Mouse (Mus musculus): ENCODE measurements at regions not wholly inside any gene's neighbourhood (a gene's known extent, or its start where the extent isn't known, plus 50 kb on each side); places are given as distances from the start of the nearest gene placed in this dataset.

DNA sequence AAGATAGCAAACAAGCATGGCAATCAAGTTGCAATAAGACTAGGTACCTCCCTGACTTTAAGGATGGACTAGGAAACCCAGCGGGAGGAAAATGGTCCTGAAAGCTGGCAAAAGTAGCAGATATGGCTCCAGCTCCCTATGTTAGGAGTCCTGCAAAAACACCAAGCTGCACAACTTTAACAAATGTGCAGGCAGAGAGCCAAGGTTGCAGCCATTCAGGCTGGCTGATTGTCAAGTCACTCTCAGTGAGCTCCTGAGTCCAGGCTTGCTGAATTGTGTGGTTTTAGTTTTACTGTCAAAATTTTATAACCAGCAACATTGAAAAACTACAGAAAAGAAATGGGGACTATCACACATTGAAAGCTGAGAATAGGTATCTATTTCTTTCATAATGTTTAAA, 1122.8 kb upstream of the Slc10a2 start:
- Histone ChIP-seq H3K4me2 (ENCODE audit: low read depth) (no peak overlapping the region), H3K4me3 (no peak overlapping the region), H3ac (ENCODE audit: control insufficient read depth, insufficient read length) (no peak overlapping the region), H3K27me3 (ENCODE audit: control insufficient read depth, insufficient read depth, insufficient read length) (no peaks in the 10 kb centered on the region), H3K36me3 (ENCODE audit: control insufficient read depth, insufficient read depth) (no peaks in the 10 kb centered on the region), H3K79me2 (ENCODE audit: control insufficient read depth, insufficient read depth) (no peaks in the 10 kb centered on the region)
- TF ChIP-seq TCF3 (IDR thresholded peaks at IDR 0.05; ENCODE audit: insufficient read length, low read depth): no peak
- TF ChIP-seq SRF (IDR thresholded peaks at IDR 0.05; ENCODE audit: control insufficient read depth, insufficient read length, low read depth): no peak
- no peak for TF ChIP-seq E2F4 (IDR thresholded peaks at IDR 0.05; ENCODE audit: insufficient read depth)
- TF ChIP-seq MAX (IDR thresholded peaks at IDR 0.05; ENCODE audit: low read depth): no peak
- TF ChIP-seq REST (IDR thresholded peaks at IDR 0.05; ENCODE audit: insufficient read depth, insufficient read length): no peak
- no peak for TF ChIP-seq USF1 (IDR thresholded peaks at IDR 0.05; ENCODE audit: low read depth)
- no peak for TF ChIP-seq POLR2A (IDR thresholded peaks at IDR 0.05; ENCODE audit: insufficient read length, low read depth)
- TF ChIP-seq MYOD1 (IDR thresholded peaks at IDR 0.05; ENCODE audit: control insufficient read depth in 1 of 3, insufficient read length in 2 of 3, low read depth in 2 of 3): no peak
- no peak for TF ChIP-seq POLR2AphosphoS2 (IDR thresholded peaks at IDR 0.05; ENCODE audit: insufficient read length, low read depth)
- TF ChIP-seq CEBPB (IDR thresholded peaks at IDR 0.05; ENCODE audit: insufficient read depth, poor library complexity, severe bottlenecking): no peak
- no peak for TF ChIP-seq TCF12 (IDR thresholded peaks at IDR 0.05; ENCODE audit: insufficient read depth, poor library complexity, severe bottlenecking)
- no peak for TF ChIP-seq MYOG (IDR thresholded peaks at IDR 0.05; ENCODE audit: control insufficient read depth in 1 of 3, insufficient read depth in 1 of 3, insufficient read length in 2 of 3, low read depth in 2 of 3)

DNA sequence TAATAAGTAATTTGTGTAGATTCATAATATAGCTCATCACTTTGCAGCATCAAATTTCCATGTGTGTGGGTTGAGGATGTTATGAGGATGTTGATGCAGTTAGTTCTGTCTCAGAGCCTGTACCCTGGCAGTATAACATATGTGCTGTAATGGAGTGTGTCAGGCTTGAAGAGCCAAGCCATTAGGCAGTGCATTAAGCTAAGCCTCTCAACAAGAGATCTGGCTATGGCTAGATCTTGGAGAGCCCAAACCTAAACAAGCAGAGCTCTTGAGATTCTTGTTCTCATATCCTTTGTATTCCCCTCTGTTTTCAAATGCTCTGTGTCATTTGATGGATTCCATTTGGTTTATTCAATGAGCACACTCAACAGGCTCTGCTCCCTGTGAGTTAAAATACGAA, 1120.0 kb upstream of the Slc10a2 start:
- Histone ChIP-seq H3K79me2 (ENCODE audit: control insufficient read depth, insufficient read depth) (no peaks in the 10 kb centered on the region), H3K4me3 (no peak overlapping the region), H3K4me2 (ENCODE audit: low read depth) (no peak overlapping the region), H3K36me3 (ENCODE audit: control insufficient read depth, insufficient read depth) (no peaks in the 10 kb centered on the region), H3K27me3 (ENCODE audit: control insufficient read depth, insufficient read depth, insufficient read length) (no peaks in the 10 kb centered on the region), H3ac (ENCODE audit: control insufficient read depth, insufficient read length) (no peak overlapping the region)
- TF ChIP-seq MAX (IDR thresholded peaks at IDR 0.05; ENCODE audit: low read depth) (no peak), SRF (IDR thresholded peaks at IDR 0.05; ENCODE audit: control insufficient read depth, insufficient read length, low read depth) (no peak), REST (IDR thresholded peaks at IDR 0.05; ENCODE audit: insufficient read depth, insufficient read length) (no peak), MYOD1 (IDR thresholded peaks at IDR 0.05; ENCODE audit: control insufficient read depth in 1 of 3, insufficient read length in 2 of 3, low read depth in 2 of 3) (no peak), TCF12 (IDR thresholded peaks at IDR 0.05; ENCODE audit: insufficient read depth, poor library complexity, severe bottlenecking) (no peak), POLR2A (IDR thresholded peaks at IDR 0.05; ENCODE audit: insufficient read length, low read depth) (no peak), CEBPB (IDR thresholded peaks at IDR 0.05; ENCODE audit: insufficient read depth, poor library complexity, severe bottlenecking) (no peak), USF1 (IDR thresholded peaks at IDR 0.05; ENCODE audit: low read depth) (no peak)

DNA sequence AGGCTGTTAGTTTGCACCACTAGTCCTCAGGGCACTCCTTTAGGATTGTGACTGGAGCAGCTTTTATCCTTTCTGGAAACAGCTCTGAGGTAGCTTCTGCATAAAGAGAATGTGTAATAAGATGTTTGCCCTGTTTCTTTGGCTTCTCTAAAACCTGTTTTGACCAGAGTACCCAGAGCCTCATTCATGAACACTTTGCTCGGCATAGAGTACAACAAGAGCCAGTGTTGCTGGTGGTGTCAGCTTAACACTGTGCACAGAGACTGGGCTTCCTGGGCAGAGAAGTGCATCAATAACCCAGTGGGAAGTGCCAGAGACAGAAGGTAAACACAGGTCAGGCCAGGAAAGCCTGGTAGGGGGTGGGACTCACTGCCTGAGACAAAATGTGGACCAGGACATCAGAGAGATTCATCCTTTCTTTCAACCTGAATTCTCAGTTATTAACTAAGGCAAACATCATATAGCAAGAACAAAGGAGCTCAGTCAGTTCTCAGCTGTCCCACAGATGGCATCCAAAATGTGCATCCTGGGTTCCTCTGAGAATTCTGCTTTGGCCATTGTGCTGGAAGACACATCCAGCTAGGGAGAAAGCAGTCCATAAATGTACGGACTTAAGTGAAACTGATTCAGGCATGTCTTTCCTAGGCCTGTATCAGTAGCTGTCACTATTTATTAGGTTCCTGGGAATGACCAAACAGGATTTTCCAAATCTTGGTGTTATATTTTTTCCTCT, 1102.6 kb upstream of the Slc10a2 start:
- H3K36me3 ChIP-seq (ENCODE audit: control insufficient read depth, insufficient read depth): no peaks in the 10 kb centered on the region
- TF ChIP-seq POLR2AphosphoS2 (IDR thresholded peaks at IDR 0.05; ENCODE audit: insufficient read length, low read depth): no peak
- no peak overlapping the region for H3ac ChIP-seq (ENCODE audit: control insufficient read depth, insufficient read length)
- no peak overlapping the region for H3K4me3 ChIP-seq
- H3K27me3 ChIP-seq (ENCODE audit: control insufficient read depth, insufficient read depth, insufficient read length): no peaks in the 10 kb centered on the region
- H3K79me2 ChIP-seq (ENCODE audit: control insufficient read depth, insufficient read depth): no peaks in the 10 kb centered on the region
- H3K4me2 ChIP-seq (ENCODE audit: low read depth): no peak overlapping the region

DNA sequence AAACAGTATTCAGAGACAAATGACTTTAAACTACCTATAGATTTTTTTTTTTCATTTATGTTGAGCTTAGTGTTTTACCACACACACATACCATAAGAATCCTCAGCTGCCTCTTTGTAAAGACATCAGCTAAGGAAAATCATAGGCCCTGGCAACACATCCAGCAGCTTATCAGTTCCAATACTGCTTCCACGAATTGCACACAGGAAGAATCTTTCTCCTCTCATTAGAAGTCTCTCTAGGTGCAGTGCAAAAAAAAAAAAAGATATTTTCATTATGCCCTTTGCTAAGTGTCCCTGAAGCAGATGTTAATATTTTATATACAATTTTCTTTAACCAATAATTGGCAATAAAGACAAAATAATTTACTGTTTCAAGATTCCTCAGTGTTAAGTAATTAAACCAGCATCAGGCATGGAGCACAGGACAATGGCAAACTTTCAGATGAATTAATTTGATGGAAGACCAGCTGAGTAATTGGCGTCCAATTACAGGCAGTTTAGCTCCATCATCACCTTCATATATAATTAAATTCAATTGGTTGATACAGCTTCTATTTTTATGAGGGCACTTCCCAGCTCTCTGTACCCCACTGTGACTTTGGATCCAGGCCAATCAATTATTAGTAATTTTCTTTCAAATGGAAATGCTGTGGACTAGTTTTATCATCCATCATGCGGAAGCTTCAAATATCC, 1099.0 kb upstream of the Slc10a2 start:
- Histone ChIP-seq H3K36me3 (ENCODE audit: control insufficient read depth, insufficient read depth) (no peaks in the 10 kb centered on the region), H3ac (ENCODE audit: control insufficient read depth, insufficient read length) (no peak overlapping the region), H3K79me2 (ENCODE audit: control insufficient read depth, insufficient read depth) (no peaks in the 10 kb centered on the region), H3K27me3 (ENCODE audit: control insufficient read depth, insufficient read depth, insufficient read length) (no peaks in the 10 kb centered on the region), H3K4me3 (no peak overlapping the region), H3K4me2 (ENCODE audit: low read depth) (no peak overlapping the region)
- TF ChIP-seq MYOG (IDR thresholded peaks at IDR 0.05; ENCODE audit: control insufficient read depth in 1 of 3, insufficient read depth in 1 of 3, insufficient read length in 2 of 3, low read depth in 2 of 3) (no peak), MYOD1 (IDR thresholded peaks at IDR 0.05; ENCODE audit: control insufficient read depth in 1 of 3, insufficient read length in 2 of 3, low read depth in 2 of 3) (no peak)

DNA sequence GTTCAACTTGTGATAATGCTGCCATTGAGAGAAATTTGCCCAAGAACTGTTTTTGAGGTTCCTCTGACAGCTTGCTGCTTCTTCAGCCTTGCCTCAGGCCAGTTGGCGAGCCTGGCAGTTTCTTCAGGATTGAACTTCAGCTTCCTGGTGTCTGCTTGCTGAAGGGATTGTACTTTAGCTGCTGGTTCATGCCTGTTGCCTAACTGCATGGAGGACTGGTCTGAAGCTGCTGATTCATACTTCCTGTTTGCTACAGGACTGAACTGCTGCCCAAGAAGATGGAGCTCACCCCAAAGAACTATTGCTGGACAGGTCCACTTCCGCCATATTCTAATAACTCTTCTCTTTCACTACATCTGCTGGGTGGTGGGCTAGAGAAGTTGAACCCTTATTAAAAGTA, 1086.3 kb upstream of the Slc10a2 start:
- Histone ChIP-seq H3K79me2 (ENCODE audit: control insufficient read depth, insufficient read depth) (no peaks in the 10 kb centered on the region), H3K36me3 (ENCODE audit: control insufficient read depth, insufficient read depth) (no peaks in the 10 kb centered on the region), H3K4me2 (ENCODE audit: low read depth) (no peak overlapping the region), H3ac (ENCODE audit: control insufficient read depth, insufficient read length) (no peak overlapping the region), H3K27me3 (ENCODE audit: control insufficient read depth, insufficient read depth, insufficient read length) (no peaks in the 10 kb centered on the region), H3K4me3 (no peak overlapping the region)
- no peak for TF ChIP-seq TCF3 (IDR thresholded peaks at IDR 0.05; ENCODE audit: insufficient read length, low read depth)
- TF ChIP-seq CEBPB (IDR thresholded peaks at IDR 0.05; ENCODE audit: insufficient read depth, poor library complexity, severe bottlenecking): no peak
- no peak for TF ChIP-seq TCF12 (IDR thresholded peaks at IDR 0.05; ENCODE audit: insufficient read depth, poor library complexity, severe bottlenecking)
- no peak for TF ChIP-seq MYOD1 (IDR thresholded peaks at IDR 0.05; ENCODE audit: control insufficient read depth in 1 of 3, insufficient read length in 2 of 3, low read depth in 2 of 3)
- no peak for TF ChIP-seq POLR2A (IDR thresholded peaks at IDR 0.05; ENCODE audit: insufficient read length, low read depth)
- no peak for TF ChIP-seq REST (IDR thresholded peaks at IDR 0.05; ENCODE audit: insufficient read depth, insufficient read length)

All from myocyte (in vitro differentiated cells).